Mouse (Mus musculus): ENCODE measurements around the gene Gm49383.
"Not testable (repeated sequence)": the region's sequence is repeated elsewhere in the genome, so short reads cannot be mapped to it uniquely, and the experiment has no call there.

Gm49383 gene

GRCm38 (mm10) chr12:69163586-69163985 lies 33.3 kb downstream of the Gm49383 start:
- not testable (repeated sequence) for DNase-seq

- not testable (repeated sequence) for DNase-seq
These were observed 36.2 kb downstream of the Gm49383 start for GRCm38 (mm10) chr12:69160677-69161076.

DNA sequence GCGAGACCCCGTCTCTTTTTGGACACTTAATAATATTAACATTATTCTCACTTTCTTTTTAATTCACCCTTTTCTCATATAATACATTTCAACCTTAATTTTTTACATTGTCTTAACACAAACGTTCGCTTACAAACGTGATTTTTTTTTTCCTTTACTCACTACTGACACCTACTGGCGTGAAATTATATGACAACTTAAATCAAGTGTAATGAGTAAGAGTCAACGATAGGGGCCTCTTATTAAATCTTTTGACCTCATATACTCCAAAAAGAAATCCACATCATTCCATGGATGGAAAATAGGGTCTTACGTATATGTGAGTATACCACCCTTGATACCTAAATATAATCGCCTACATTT lies 37.3 kb downstream of the Gm49383 start:
- DNase-seq, result peak; percentile 16 to 76

GRCm38 (mm10) chr12:69158765-69159577 lies 37.9 kb downstream of the Gm49383 start, which contains the start of gene Rps29:
Gene Rps29 (minus strand): TSS chr12:69159186.
- peak; percentile 96 to 98 for DNase-seq

DNA sequence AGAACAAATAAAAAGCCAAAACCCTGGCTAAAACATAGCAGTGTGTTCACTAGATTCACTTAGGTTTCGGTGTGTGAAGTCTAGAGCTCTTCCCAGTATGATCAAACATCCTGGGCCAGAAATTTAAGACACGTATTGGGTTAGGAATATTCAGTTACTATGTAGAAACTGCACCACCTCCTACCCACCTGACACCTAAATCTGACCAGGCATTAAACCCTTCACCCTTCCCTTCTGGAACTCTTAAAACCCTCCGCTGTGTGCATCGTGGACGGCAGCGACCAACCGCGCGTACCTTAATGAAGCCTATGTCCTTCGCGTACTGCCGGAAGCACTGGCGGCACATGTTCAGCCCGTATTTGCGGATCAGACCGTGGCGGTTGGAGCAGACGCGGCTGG lies 38.5 kb downstream of the Gm49383 start:
- DNase-seq, result no peak

DNA sequence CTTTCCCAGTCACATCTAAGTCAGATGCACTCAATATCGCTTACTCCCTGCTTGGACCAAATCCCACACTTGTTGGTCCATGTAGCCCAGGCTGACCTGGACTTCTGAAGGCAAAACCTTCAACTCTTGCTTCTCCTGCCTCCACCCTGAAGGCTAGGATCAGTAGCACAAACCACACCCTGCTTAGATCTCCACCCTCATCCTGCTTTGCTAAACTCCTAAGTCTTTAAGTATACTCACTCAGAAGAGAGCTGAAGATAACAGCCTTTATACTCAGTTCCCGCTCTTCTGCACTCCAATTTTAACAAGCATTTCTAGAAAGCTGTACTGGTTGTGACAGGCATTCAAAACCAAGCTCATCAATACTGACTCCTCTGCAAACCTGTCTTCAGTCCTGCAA lies 39.8 kb downstream of the Gm49383 start:
- DNase-seq, result no peak

GRCm38 (mm10) chr12:69156436-69156835 lies 40.5 kb downstream of the Gm49383 start:
- DNase-seq, result peak in 1 of 2 experiments; percentile 14

GRCm38 (mm10) chr12:69155923-69156322 lies 41.0 kb downstream of the Gm49383 start:
- DNase-seq, result no peak

GRCm38 (mm10) chr12:69150049-69150448 lies 46.9 kb downstream of the Gm49383 start:
- DNase-seq, result no peak

- DNase-seq, result no peak
These were observed 49.7 kb downstream of the Gm49383 start for GRCm38 (mm10) chr12:69147166-69147735.

DNA sequence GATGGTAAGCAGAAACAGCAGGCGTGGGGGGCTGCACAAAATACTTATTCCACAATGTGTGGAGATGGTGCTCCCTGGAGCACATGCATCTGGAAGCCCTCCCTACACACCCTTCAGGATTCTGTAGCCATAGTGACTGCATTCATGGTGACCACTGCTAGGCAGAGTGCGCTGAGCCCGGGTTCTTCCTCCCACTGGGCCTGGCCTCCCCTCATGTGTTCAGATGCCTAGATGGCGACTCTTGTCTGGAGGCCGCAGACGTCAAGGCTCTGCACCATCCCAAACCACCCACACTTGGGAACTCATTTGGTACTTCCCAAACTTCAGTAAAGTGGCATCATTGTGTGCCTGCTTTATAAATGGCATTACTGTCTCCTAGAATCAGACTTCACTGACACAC lies 53.4 kb downstream of the Gm49383 start:
- DNase-seq, result no peak

DNA sequence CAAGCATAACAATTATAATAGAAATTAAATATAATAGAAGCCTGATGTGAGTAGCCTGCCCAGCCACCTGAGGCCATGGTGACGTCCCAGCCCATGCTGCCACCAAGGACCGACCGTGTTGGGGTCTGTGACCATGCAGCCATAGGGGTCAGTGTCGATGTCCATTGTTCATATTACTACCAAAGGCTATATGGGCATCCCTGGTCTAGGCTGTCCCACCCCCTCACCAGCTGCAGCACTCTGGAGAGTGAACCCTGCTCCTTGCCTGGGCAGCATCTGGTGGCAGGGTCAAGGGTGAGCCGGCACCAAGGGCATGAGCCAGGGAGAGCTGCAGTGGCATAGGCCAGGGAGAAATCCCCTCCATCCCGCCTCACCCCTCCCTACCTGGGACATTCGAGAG lies 57.1 kb downstream of the Gm49383 start:
- DNase-seq, result no peak

DNA sequence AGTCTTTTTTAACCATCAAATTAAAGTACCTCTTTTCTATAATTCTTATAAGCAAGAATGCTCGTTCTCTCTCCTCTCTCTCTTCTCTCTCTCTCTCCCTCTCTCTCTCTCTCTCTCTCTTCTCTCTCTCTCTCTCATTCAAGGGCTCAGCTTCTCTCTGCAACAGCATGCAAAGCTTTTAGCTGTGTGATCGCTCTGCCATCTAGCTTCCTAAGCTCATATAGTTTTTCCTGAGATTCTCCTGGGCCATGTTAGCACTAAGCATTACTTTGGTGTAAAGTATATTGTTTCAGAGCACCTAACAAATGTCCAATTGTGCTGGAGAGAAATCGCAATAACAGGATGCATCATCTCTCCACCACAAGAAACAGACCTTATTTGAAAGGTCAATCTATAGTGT lies 57.7 kb downstream of the Gm49383 start:
- no peak for DNase-seq
